Mouse (Mus musculus) embryonic fibroblast, embryonic 13.5 days (primary cell): ENCODE measurements at regions not wholly inside any gene's neighbourhood (a gene's known extent, or its start where the extent isn't known, plus 50 kb on each side); places are given as distances from the start of the nearest gene placed in this dataset.

ENCODE experiments used
- CTCF ChIP-seq: IDR thresholded peaks from 2 replicates; pipeline ENCODE4 v1.5.1; 2011; ENCODE audit warnings: mild to moderate bottlenecking, control low read depth, low read length, moderate library complexity, borderline replicate concordance; ENCODE audit not compliant: insufficient read depth
- POLR2A ChIP-seq: IDR thresholded peaks from 2 replicates; pipeline ENCODE4 v1.6.1; 2011; ENCODE audit warnings: low read depth, mild to moderate bottlenecking, control low read depth, low read length, moderate library complexity

- no peak for TF ChIP-seq CTCF
- TF ChIP-seq POLR2A, result no peak
These were observed 318.7 kb upstream of the Etaa1 start for GRCm38 (mm10) chr11:18272392-18272791.
